Mouse (Mus musculus) heart, adult 18-20 months (tissue): ENCODE results near the gene Opcml. TPM values are rescaled to one million over a fixed set of nuclear protein-coding genes. Genes with fewer than 3 reads are reported as not detected.

ENCODE experiments used
- DNase-seq, 2 experiments: peaks; one replicate each; pipeline ENCODE4 v3.0.0; 2021 to 2022; ENCODE audit warnings: mixed read lengths in 1 of 2
- microRNA-seq, 2 experiments: library from miRNA; unstranded; fragments of <30 nt; microRNA quantifications; one replicate each; pipeline ENCODE4 v1.2.0; 2022
- total RNA-seq, 2 experiments: library from RNA; stranded (reverse); gene quantifications; 2 replicates each; pipeline ENCODE4 v1.2.3; 2021

The Opcml gene
- total RNA-seq, 2 experiments from 2014 or later: 1.1 to 1.2 TPM

DNA sequence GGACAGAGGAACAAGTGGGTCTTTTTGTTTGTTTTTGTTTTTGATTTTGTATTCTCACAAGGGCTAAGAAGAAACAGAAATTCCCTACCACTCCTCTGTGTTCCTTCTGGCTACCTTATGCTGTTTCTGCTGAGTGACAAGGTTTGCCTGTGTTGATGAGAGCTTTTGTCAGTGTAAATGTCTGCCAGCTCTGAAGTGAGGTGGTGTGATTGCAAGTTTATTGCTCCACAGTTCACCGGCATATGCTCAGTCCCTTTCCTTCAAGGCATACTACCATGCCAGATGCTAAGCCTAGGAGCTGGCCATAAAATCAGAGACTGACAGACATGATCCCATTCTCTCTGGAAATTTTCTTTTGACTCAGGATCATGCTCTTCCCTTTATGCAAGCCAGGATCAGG, 1178.9 kb downstream of the Opcml start:
- DNase-seq: no peak

Small RNAs within 50 kb of the gene (microRNA-seq; reads per million reads assigned to microRNA genes)
- 0 reads per million in 2 experiments for gene Gm44316
